Mouse (Mus musculus) central nervous system, embryonic 14 days (tissue): Measurements from ENCODE around the gene Hsd17b1. TPM values are rescaled to one million over a fixed set of nuclear protein-coding genes. Genes with fewer than 3 reads are reported as not detected.

ENCODE experiments used
- polyA plus RNA-seq: library from polyadenylated mRNA; depleted of rRNA; stranded (reverse); fragments of >200 nt; gene quantifications from 2 replicates; pipeline ENCODE4 v1.2.3, GENCODE M21; 2012; rRNA removed

The Hsd17b1 gene
- 0.57 and 0.60 TPM in 2 replicates for polyA plus RNA-seq

GRCm38 (mm10) chr11:101078121-101078520, at the start of gene Hsd17b1:
Gene Hsd17b1 (plus strand): TSS chr11:101078411.

GRCm38 (mm10) chr11:101069391-101070188, 8.6 kb upstream of the Hsd17b1 start, which contains the start of gene Naglu:
Gene Naglu (plus strand): TSS chr11:101070012.

GRCm38 (mm10) chr11:101082208-101083082, 4.2 kb downstream of the Hsd17b1 start, which contains the start of gene Coasy:
Gene Coasy (plus strand): TSS chr11:101082565.

GRCm38 (mm10) chr11:101086756-101087681, 8.8 kb downstream of the Hsd17b1 start, which contains the start of gene Mlx:
Gene Mlx (plus strand): TSS chr11:101087277.

GRCm38 (mm10) chr11:101095314-101096024, 17.3 kb downstream of the Hsd17b1 start, which contains the start of gene Psmc3ip:
Gene Psmc3ip (minus strand): TSS chr11:101095436.

GRCm38 (mm10) chr11:101119761-101120544, 41.7 kb downstream of the Hsd17b1 start, which contains the start of the genes Retreg3 and Tubg1:
Gene Retreg3 (minus strand): TSS chr11:101119893.
Gene Tubg1 (plus strand): TSS chr11:101119938.

Other genes with a start within 250 kb of the Hsd17b1 start
- 15.6 and 17.7 TPM in 2 replicates for gene Stat5b, start 227.7 kb upstream of the Hsd17b1 start, polyA plus RNA-seq
- gene Stat5a, start 219.1 kb upstream of the Hsd17b1 start, polyA plus RNA-seq, result 1.7 and 2.7 TPM in 2 replicates
- gene Stat3, start 138.9 kb upstream of the Hsd17b1 start, polyA plus RNA-seq, result 35.0 and 48.7 TPM in 2 replicates
- 20.4 and 38.1 TPM in 2 replicates for gene Cavin1, start 107.5 kb upstream of the Hsd17b1 start, polyA plus RNA-seq
- 146 and 170 TPM in 2 replicates for gene Atp6v0a1, start 69.0 kb upstream of the Hsd17b1 start, polyA plus RNA-seq
- 9.0 and 11.7 TPM in 2 replicates for gene Naglu, start 8.4 kb upstream of the Hsd17b1 start, polyA plus RNA-seq
- 53.2 and 56.6 TPM in 2 replicates for gene Coasy, start 4.2 kb downstream of the Hsd17b1 start, polyA plus RNA-seq
- gene Mlx, start 8.9 kb downstream of the Hsd17b1 start, polyA plus RNA-seq, result 55.4 and 59.4 TPM in 2 replicates
- gene Psmc3ip, start 17.0 kb downstream of the Hsd17b1 start, polyA plus RNA-seq, result 26.7 and 35.7 TPM in 2 replicates
- gene Retreg3, start 41.5 kb downstream of the Hsd17b1 start, polyA plus RNA-seq, result 61.6 and 65.4 TPM in 2 replicates
- 30.2 and 32.6 TPM in 2 replicates for gene Tubg1, start 41.5 kb downstream of the Hsd17b1 start, polyA plus RNA-seq
- gene Tubg2, start 77.5 kb downstream of the Hsd17b1 start, polyA plus RNA-seq, result 25.1 and 25.6 TPM in 2 replicates
- 3.3 and 5.1 TPM in 2 replicates for gene Cntnap1, start 92.1 kb downstream of the Hsd17b1 start, polyA plus RNA-seq
- gene Plekhh3, start 92.9 kb downstream of the Hsd17b1 start, polyA plus RNA-seq, result 8.5 and 12.1 TPM in 2 replicates
- 0.16 and 0.34 TPM in 2 replicates for gene Ccr10, start 97.0 kb downstream of the Hsd17b1 start, polyA plus RNA-seq
- gene Ezh1, start 148.1 kb downstream of the Hsd17b1 start, polyA plus RNA-seq, result 27.4 and 32.0 TPM in 2 replicates
- 61.7 and 80.4 TPM in 2 replicates for gene Ramp2, start 167.6 kb downstream of the Hsd17b1 start, polyA plus RNA-seq
- 67.6 and 69.5 TPM in 2 replicates for gene Vps25, start 175.3 kb downstream of the Hsd17b1 start, polyA plus RNA-seq
- gene Wnk4, start 182.2 kb downstream of the Hsd17b1 start, polyA plus RNA-seq, result 5.1 and 10.7 TPM in 2 replicates
- 0.93 and 1.1 TPM in 2 replicates for gene Cntd1, start 200.6 kb downstream of the Hsd17b1 start, polyA plus RNA-seq
- 153 and 181 TPM in 2 replicates for gene Coa3, start 200.7 kb downstream of the Hsd17b1 start, polyA plus RNA-seq
- gene Becn1, start 223.9 kb downstream of the Hsd17b1 start, polyA plus RNA-seq, result 116 and 133 TPM in 2 replicates
- 118 and 123 TPM in 2 replicates for gene Psme3, start 237.8 kb downstream of the Hsd17b1 start, polyA plus RNA-seq
- 9.5 and 10.2 TPM in 2 replicates for gene Aoc2, start 246.7 kb downstream of the Hsd17b1 start, polyA plus RNA-seq